Mouse (Mus musculus): ENCODE measurements around the gene Rbm45. TPM values are rescaled to one million over a fixed set of nuclear protein-coding genes. Genes with fewer than 3 reads are reported as not detected.

Rbm45 gene
- 37.9 and 39.1 TPM in 2 replicates for polyA plus RNA-seq (2012; rRNA removed)

DNA sequence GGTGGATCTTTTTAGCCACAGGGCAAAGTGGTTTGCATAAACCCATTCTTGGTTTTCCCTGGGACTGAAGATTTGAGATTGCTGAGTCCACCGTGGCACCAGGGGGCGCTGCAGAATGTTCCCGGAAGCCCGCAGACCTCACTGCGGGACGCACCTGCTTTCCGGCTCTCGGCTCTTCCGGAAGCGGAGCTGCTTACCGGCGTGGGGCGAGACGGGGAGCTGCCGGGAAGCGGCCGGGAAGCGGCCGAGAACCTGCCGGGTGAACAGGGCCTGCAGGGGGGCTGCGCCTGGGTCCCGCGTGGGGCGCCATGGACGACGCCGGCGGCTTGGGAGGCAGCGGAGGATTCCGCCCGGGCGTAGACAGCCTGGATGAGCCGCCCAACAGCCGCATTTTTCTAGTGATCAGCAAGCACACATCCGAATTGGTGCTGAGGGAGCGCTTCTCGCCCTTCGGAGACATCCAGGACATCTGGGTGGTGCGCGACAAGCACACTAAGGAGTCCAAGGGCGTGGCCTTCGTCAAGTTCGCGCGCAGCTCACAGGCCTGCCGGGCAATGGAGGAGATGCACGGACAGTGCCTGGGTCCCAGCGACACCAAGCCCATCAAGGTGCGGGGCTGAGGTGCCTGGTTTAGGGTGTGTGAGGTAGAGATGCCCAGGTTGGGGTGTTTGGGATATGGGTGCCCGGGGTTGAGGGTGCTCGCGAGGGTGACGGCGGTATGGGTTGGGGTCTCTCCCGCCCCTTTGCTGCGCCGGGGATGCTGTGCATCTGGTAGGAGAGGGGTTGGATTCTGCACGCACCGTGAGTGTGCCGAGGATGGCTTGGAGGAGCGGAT, at the start of gene Rbm45:
Gene Rbm45, plus strand, starts transcription at position 164 of the 835 bp plus-strand sequence.

DNA sequence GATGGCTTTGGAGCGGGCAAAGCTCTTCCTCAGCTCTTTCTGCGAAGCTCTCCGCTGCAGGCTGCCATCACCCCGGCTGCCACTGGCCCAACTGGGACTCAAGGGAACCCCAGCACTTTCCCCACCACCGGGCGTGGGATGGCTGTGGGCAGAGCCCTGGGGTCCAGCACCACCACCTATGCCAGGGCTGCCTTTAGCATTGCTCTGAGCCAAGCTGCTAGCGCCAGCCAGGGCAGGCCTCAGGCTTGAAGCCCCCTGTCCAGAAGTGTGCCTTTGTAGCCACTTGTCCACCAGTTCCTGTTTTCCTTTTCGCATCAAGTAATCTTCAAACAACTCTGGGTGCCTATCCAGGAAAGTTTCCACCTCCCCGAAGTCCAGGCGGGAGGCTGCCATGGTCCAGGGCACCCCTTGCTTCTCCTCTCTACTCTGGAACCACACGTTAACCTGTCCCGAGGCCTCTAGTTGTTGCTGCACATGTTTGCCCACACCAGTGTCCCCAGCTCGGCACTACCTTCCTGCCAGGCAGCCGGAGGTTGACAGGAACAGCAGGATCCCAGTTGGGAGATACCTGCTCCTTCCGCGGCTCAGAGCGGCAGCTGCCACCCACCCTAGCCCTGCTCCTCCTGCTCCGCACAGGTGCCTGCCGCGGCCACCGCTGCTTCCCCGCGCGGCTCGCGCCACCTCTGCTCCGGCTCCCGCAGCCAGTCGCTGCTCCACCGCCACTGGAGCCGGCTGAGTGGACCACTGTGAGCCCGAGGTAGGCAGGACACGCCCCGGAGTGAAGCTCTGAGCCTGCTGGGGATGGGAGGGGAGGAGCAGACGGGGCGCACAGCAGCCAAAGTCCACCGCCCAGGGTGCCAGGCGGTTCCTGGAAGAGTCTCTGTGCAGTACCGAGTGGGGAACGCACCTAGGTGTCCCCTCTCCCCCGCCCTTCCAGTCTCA, 31.3 kb upstream of the Rbm45 start, which contains the start of gene Pde11a:
Gene Pde11a, minus strand, starts transcription at position 560 of the 942 bp plus-strand sequence.

DNA sequence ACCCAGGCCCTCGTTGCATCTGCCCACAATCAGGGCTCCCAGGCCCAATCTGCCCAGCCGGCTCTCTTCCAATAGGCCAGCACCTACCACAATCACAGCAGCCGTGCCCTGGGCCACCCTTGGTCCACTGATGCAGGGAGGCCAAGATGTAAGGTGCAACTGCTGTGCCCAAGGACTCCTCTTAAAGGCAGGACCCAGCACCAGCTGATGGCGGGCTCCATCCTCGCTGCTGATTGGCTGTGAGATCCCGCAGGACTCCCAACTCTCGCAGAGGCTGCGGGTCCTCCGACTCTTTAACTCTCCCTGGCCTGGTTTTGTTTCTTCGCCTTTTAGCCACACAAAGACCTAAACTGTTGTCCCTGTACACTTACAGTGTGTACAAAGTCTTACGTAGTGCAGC, 9.6 kb upstream of the Rbm45 start, which contains the start of gene Cyct:
Gene Cyct, minus strand, starts transcription at position 225 of the 400 bp plus-strand sequence.

DNA sequence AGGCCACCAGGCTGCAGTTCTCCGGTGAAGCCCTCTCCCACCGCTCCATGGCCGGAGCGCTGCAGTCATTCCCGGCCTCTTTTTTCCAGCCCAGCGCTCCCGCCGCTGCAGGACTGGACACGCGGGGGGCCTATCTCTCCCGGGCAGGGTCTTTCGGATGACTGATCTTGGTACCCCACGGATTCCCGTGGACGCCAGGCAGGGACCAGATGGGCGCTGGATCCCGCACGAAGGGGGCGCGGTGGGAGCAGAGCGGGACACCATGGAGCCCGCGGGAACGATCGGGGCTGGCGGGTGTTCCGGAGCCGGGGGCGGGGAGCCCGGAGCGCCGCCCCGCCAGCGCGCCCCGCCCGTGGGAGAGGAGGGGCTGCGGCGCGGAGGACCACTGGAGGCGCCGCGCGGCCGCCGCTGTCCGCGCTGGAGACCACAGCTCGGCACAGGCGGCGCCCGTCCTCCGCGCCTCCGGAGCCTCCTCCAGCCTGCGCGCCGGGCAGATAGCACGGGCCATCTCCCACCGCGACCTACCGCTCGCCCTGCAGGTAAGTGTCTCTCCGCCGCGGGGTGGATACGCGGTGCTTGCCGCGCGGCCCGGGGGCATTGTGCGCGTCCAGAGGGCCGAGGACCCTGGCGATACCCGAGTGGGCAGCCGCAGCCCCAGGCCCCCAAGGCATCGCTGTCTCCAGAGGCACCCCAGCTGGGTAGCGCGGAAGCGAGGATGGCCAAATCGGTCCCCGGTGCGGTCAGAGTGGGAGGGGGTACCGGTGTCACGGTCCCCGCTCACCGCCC, 36.6 kb downstream of the Rbm45 start, which contains the start of gene Osbpl6:
Gene Osbpl6, plus strand, starts transcription at position 358 of the 786 bp plus-strand sequence.

Other genes with a start within 250 kb of the Rbm45 start
- gene Pde11a, start 31.2 kb upstream of the Rbm45 start, polyA plus RNA-seq (2012; rRNA removed) = 0.07 and 0.27 TPM in 2 replicates
- 0.31 TPM in 1 of 2 replicates, not detected in the other for gene Cyct, start 9.5 kb upstream of the Rbm45 start, polyA plus RNA-seq (2012; rRNA removed)
- 4.8 and 8.3 TPM in 2 replicates for gene Osbpl6, start 36.5 kb downstream of the Rbm45 start, polyA plus RNA-seq (2012; rRNA removed)